Mouse (Mus musculus) small intestine, adult 2 months (tissue): ENCODE results near the gene Slc4a1. TPM values are rescaled to one million over a fixed set of nuclear protein-coding genes. Genes with fewer than 3 reads are reported as not detected.

Experiments used
- H3K27ac ChIP-seq: fragments of 200-500 bp; 2 replicates; pipeline ENCODE4 v1.5.1; 2012; ENCODE audit warnings: low read depth, low read length, control low read depth, inconsistent platforms; ENCODE audit not compliant: insufficient read depth
- H3K27me3 ChIP-seq: fragments of 200-500 bp; 2 replicates; pipeline ENCODE4 v1.6.1; 2012; ENCODE audit warnings: mild to moderate bottlenecking, moderate library complexity, low read length, inconsistent platforms; ENCODE audit not compliant: control insufficient read depth, insufficient read depth
- H3K36me3 ChIP-seq: fragments of 200-500 bp; 2 replicates; pipeline ENCODE4 v1.6.1; 2012; ENCODE audit warnings: mild to moderate bottlenecking, low read length, control low read depth, inconsistent platforms; ENCODE audit not compliant: control insufficient read depth, insufficient read depth
- H3K4me1 ChIP-seq: fragments of 200-500 bp; 2 replicates; pipeline ENCODE4 v1.6.1; 2012; ENCODE audit warnings: low read length, inconsistent platforms, mixed read lengths; ENCODE audit not compliant: control insufficient read depth, insufficient read depth, insufficient read length
- H3K4me3 ChIP-seq: fragments of 200-500 bp; 2 replicates; pipeline ENCODE4 v1.5.1; 2012; ENCODE audit warnings: low read depth, mild to moderate bottlenecking, control low read depth, inconsistent platforms, low read length, moderate library complexity
- CTCF ChIP-seq: fragments of 200-500 bp; IDR thresholded peaks from 2 replicates; pipeline ENCODE4 v1.5.1; 2012; ENCODE audit warnings: low read depth, mild to moderate bottlenecking, control low read depth, inconsistent platforms, low read length, moderate library complexity, mixed read lengths; ENCODE audit not compliant: insufficient replicate concordance, insufficient read length; ENCODE audit errors: extremely low read depth
- POLR2A ChIP-seq: fragments of 200-500 bp; IDR thresholded peaks from 2 replicates; pipeline ENCODE4 v1.6.1; 2012; ENCODE audit warnings: low read depth, mild to moderate bottlenecking, control low read depth, inconsistent platforms, low read length, moderate library complexity
- WGBS: fragments of 180-500 bp; shearing (Covaris S2); methylation state at CpG from one replicate; pipeline ENCODE4 v1.1.7; 2018; 5-methylcytosine and 5-hydroxymethylcytosine counted together
- polyA plus RNA-seq: library from polyadenylated mRNA; depleted of rRNA; stranded (reverse); fragments of >200 nt; gene quantifications from 2 replicates; pipeline ENCODE4 v1.2.3, GENCODE M21; 2012

Gene Slc4a1
- polyA plus RNA-seq, 1 experiment, result not detected

DNA sequence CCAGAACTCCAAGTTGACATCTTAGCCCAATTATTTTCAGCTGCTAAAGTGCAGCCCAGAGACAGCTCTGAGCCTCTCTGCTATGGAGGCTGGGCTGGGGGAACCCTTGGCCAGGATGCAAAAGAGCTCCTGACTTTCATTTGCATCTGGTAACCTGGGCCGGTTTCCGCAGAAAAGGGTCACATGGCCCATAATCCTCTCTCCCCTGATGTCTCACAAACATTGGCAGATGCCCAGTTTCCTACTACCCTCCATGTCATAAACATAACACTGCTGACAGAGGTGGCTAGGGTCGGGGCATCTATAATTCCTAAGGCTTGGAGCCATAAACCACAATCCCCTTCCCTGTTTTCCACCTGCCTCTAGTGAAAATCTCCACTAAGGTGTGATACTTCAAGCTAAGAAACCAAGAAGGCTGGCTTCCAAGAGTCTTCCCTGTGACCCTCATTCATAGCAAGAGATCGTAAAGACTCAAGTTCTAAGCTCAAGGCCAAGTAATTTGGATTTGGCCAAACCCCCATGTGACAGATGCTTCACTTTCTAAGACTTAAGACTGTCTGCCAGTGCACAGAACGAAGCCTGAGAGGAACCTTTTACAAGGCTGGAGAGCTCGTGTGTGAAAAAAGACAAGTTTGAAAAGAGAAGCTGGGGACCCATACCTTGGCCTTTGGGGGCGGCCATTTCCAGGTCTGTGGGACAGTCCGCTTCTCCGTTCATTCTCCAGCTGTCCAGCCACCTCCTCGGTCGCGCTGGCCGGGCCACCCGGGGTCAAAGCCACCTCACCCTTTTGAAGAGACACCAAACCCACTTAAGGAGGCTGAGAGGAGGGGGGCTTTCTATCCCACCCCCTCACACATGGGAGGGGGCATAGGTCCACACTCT is 50.1 kb downstream of the Slc4a1 start:
- Histone ChIP-seq H3K4me3 (peak overlapping the region; percentile 100), H3K27ac (peak overlapping the region; percentile 51), H3K4me1 (peaks cover 19% of the 10 kb centered on the region), H3K27me3 (no peaks in the 10 kb centered on the region), H3K36me3 (peaks cover 26% of the 10 kb centered on the region)
- WGBS, result 5% methylated on average over 14 of the region's 14 CpGs
- TF ChIP-seq POLR2A (peak; percentile 23; the same call in 1 of the 2 replicates), CTCF (no peak)

DNA sequence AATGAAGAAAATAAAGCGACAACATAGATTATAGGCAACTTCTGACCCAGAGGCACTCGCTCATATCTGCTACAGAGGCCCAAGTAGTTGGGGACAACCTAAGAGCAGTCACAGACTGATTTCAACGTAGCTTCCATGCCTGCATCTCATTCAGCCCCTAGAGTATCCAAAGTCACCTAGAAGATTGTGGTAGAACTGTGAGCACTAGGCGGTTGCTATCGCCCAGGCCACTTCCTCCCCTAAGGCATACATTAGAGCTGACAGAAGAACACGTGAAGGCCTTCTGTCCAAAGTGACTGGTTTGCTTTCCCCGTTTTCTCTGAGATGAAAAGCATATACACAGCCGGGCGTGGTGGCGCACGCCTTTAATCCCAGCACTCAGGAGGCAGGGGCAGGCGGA is 51.7 kb downstream of the Slc4a1 start:
- no peak for TF ChIP-seq CTCF
- TF ChIP-seq POLR2A, result no peak
- H3K27me3 ChIP-seq, result no peaks in the 10 kb centered on the region
- no peak overlapping the region for H3K4me3 ChIP-seq
- peaks cover 27% of the 10 kb centered on the region for H3K4me1 ChIP-seq
- no peak overlapping the region for H3K27ac ChIP-seq
- 78% methylated on average over 12 of the region's 12 CpGs for WGBS
- peaks cover 26% of the 10 kb centered on the region for H3K36me3 ChIP-seq

DNA sequence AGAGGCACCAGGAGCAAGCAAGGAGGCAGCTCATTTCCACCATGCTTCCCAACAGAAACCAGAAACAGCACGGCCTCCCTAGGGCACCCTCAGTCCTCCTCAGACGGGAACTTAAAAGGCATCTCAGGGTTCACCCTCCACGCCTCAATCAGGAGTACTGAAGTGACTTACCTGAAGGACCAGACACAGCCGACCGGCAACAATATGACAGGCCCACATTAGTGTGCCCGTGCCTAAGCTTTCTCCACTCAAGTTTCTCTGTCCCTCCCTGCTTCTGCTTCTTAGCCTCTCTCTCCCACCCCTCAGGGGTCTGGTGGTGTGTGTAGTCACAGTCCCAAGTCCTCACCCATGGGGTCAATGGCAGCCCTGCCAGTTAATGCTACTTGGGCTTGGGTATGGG is 53.4 kb downstream of the Slc4a1 start:
- TF ChIP-seq CTCF (no peak), POLR2A (no peak)
- no peak overlapping the region for H3K4me3 ChIP-seq
- H3K27ac ChIP-seq, result no peak overlapping the region
- H3K4me1 ChIP-seq, result peaks cover 31% of the 10 kb centered on the region
- no peaks in the 10 kb centered on the region for H3K27me3 ChIP-seq
- 75% methylated on average over 6 of the region's 6 CpGs for WGBS
- peaks cover 33% of the 10 kb centered on the region for H3K36me3 ChIP-seq

DNA sequence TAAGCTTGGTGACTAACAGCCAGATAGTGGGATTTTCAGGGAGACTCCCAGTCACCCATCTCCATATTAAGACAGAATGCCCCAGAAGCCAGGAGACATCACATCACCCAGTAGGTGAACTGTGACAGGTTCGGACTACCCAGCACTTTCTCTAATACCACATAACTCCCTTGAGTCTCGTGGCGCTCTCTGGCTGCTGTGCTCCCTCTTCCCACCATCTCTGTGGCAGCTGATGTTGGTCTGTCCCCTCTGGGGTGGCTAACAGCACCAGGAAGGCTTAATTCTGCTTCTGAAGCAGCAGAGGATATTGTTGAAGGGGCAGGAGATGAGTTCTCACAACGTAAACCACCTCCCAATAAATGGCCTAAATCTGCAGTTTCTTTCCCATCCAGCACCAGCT is 54.0 kb downstream of the Slc4a1 start:
- TF ChIP-seq POLR2A, result no peak
- TF ChIP-seq CTCF, result no peak
- Histone ChIP-seq H3K27ac (no peak overlapping the region), H3K4me3 (no peak overlapping the region), H3K4me1 (peaks cover 31% of the 10 kb centered on the region), H3K36me3 (peaks cover 39% of the 10 kb centered on the region), H3K27me3 (no peaks in the 10 kb centered on the region)
- 91% methylated on average over 4 of the region's 4 CpGs for WGBS

DNA sequence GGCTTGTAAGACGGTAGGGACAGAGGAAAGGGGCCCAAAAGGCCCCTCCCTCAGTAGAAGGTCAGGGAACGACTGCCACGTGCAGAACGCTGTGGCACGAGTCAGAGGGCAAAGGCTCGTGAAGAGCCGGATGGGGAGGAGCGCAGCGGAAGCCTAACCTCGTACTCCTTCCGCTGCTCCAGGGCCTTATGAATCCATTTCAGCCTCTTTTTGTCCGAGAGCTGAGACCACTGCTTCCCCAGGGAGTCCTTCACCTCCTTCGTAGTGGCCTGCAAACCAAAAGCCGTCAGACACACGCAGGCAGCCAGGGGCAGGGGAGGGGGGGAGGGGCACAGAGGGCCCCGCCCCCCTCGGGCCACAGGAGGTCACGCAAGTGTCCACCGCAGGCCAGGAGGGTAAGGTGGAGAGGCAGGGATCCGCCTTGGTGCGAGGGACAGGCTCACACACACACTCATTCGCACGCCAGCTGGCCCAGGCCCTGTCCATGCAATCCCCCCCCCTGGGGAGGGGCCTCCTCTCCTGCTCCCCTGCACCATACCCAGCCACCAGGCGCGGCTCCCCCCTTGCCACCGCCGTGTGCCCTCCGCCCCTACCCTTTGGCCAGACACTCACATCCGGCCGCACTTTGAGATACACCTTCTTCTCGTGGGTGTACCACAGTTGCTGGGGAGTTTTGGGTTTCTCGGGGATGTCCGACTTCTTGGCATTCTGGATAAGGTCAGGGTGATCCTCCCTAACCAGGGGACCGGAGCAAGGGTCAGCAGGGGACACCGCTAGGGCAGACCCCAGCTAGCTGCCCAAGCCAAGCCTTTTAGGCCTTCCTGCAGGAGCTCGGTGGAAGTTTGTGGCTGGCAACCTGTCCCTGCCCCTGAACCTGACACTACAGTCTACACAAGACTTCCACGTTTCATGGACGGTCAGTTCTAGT is 55.0 kb downstream of the Slc4a1 start:
- H3K4me3 ChIP-seq, result peak overlapping the region; percentile 62
- WGBS, result 42% methylated on average over 38 of the region's 38 CpGs
- peaks cover 47% of the 10 kb centered on the region for H3K36me3 ChIP-seq
- H3K27ac ChIP-seq, result no peak overlapping the region
- peaks cover 26% of the 10 kb centered on the region for H3K4me1 ChIP-seq
- no peaks in the 10 kb centered on the region for H3K27me3 ChIP-seq
- no peak for TF ChIP-seq POLR2A
- no peak for TF ChIP-seq CTCF

DNA sequence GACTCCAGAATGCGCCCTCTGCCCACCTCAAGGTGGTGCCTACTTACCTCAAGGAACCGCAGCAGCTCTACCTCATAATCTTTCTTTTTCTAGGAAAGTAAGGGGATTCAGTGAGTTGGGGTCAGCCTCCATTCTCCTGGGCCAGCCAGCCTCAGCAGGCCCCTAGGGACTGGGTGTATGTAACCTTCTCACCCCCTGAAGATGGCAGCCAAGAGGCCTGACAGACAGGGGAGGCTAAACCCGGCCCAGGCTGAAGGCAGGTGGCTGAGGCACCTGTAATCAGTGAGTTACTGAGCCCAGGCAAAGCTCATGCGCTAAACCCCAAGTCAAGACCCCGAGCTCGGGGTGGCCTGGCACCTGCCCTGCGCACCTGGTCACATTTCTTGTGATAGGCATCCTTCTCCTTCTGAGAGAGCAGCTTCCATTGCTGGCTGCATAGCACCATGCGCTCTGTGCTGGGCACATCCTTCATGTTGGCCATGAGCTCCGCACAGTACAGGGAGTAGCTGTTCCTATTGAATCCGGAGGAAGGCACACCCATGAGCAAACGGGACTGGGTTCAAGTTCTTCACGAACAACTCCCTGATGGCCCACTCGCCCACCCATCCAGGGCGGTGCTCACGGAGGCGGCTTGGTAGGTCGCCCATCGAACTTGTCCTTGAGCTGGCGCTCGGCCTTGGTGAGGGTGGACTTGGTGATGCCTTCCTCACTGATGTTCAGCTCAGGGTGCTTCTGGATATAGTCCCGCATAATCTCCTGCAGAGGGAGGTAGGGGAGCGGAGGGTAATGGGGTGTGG is 56.0 kb downstream of the Slc4a1 start:
- H3K36me3 ChIP-seq, result peaks cover 45% of the 10 kb centered on the region
- no peaks in the 10 kb centered on the region for H3K27me3 ChIP-seq
- peak overlapping the region; percentile 43; the same call in 1 of the 2 replicates for H3K27ac ChIP-seq
- H3K4me3 ChIP-seq, result peak overlapping the region; percentile 62
- TF ChIP-seq CTCF (no peak), POLR2A (no peak)
- 49% methylated on average over 22 of the region's 22 CpGs for WGBS
- H3K4me1 ChIP-seq, result peaks cover 21% of the 10 kb centered on the region
